ENCODE assay signal across 9 mouse cellular contexts in genomic region chr14:33673350-33674087, GRCm38 (mm10).
DNase-seq lines count a peak whose midpoint lies in the region; ATAC-seq and TF ChIP-seq lines count a peak whose summit lies in the region.
"Had no signal": no experiment of that assay in that cellular context is flagged by ENCODE, and none has a peak within 500 bp of the region (broad histone marks: within the 10 kb centered on the region; RNA-seq: fewer than 3 reads in every experiment).

No protein-coding gene starts in this region.

- DNase-seq in heart, adult 18-20 months, result peak; percentile 56 to 77
- no peak for DNase-seq in heart, embryonic 10.5 days (ENCODE audit: low spot score)
- DNase-seq in frontal cortex, postnatal 25 days (ENCODE audit: low spot score in 2 of 2), result peak; percentile 36 to 43
- peak; percentile 31 to 64 for DNase-seq in layer of hippocampus, postnatal 25 days (ENCODE audit: extremely low spot score in 1 of 2, low spot score in 1 of 2)
- DNase-seq in retina, embryonic 14.5 days (ENCODE audit: low spot score), result peak; percentile 69

- H3K27me3 ChIP-seq in heart, embryonic 10.5 days (ENCODE audit: insufficient read depth, poor library complexity, severe bottlenecking), result peaks cover 48% of the 10 kb centered on the region
- H3K27me3 ChIP-seq in C2C12 (ENCODE audit: control insufficient read depth, insufficient read depth, insufficient read length), result no peaks in the 10 kb centered on the region
- no peaks in the 10 kb centered on the region for H3K27me3 ChIP-seq in midbrain, embryonic 15.5 days (replicated peaks)

- H3K27ac ChIP-seq in heart, embryonic 10.5 days, result no peak overlapping the region
- H3K27ac ChIP-seq in midbrain, embryonic 15.5 days, result no peak overlapping the region
- H3K27ac ChIP-seq: heart, embryonic 15.5 days had no signal

- H3K4me3 ChIP-seq in heart, embryonic 10.5 days, result no peak overlapping the region
- no peak overlapping the region for H3K4me3 ChIP-seq in C2C12 (ENCODE audit: insufficient read depth, poor library complexity, severe bottlenecking)
- H3K4me3 ChIP-seq in midbrain, embryonic 15.5 days, result no peak overlapping the region
- H3K4me3 ChIP-seq: heart, embryonic 15.5 days had no signal

- peak; percentile 23 for TF ChIP-seq CTCF in C2C12 (IDR thresholded peaks at IDR 0.05; ENCODE audit: control insufficient read depth, insufficient read depth, insufficient read length)

- no peak overlapping the region for H3K4me2 ChIP-seq in midbrain, embryonic 15.5 days
- H3K4me2 ChIP-seq: heart, embryonic 15.5 days had no signal

- no peaks in the 10 kb centered on the region for H3K79me2 ChIP-seq in C2C12 (ENCODE audit: control insufficient read depth, insufficient read depth)

- H3K4me1 ChIP-seq in heart, embryonic 10.5 days, result no peaks in the 10 kb centered on the region
- no peaks in the 10 kb centered on the region for H3K4me1 ChIP-seq in midbrain, embryonic 15.5 days
- H3K4me1 ChIP-seq: heart, embryonic 15.5 days had no signal

- H3K9me3 ChIP-seq in heart, embryonic 10.5 days, result no peaks in the 10 kb centered on the region
- no peaks in the 10 kb centered on the region for H3K9me3 ChIP-seq in midbrain, embryonic 15.5 days
- H3K9me3 ChIP-seq: heart, embryonic 15.5 days had no signal

- no peak overlapping the region for H3ac ChIP-seq in C2C12 (ENCODE audit: control insufficient read depth, insufficient read length, low read depth)

- H3K79me3 ChIP-seq in C2C12 (ENCODE audit: low read depth), result no peaks in the 10 kb centered on the region

- peak; percentile 50; the same call in 1 of the 2 replicates for ATAC-seq in cerebellum, adult (ENCODE audit: insufficient number of reproducible peaks, low FRiP score, low TSS enrichment)
- ATAC-seq in midbrain, embryonic 15.5 days (replicated peaks), result no peak

- no peaks in the 10 kb centered on the region for H3K36me3 ChIP-seq in heart, embryonic 10.5 days
- no peaks in the 10 kb centered on the region for H3K36me3 ChIP-seq in C2C12 (ENCODE audit: control insufficient read depth, insufficient read depth)
- H3K36me3 ChIP-seq in midbrain, embryonic 15.5 days (replicated peaks), result no peaks in the 10 kb centered on the region
- H3K36me3 ChIP-seq: heart, embryonic 15.5 days had no signal

- H3K9ac ChIP-seq in midbrain, embryonic 15.5 days, result no peak overlapping the region
- H3K9ac ChIP-seq: heart, embryonic 15.5 days had no signal

- WGBS in heart, embryonic 10.5 days, result 73% methylated on average over 5 of the region's 5 CpGs
- WGBS in midbrain, embryonic 15.5 days, result 75% methylated on average over 5 of the region's 5 CpGs

TF ChIP-seq in C2C12, 6 proteins besides CTCF, POLR2A, EP300 and RAD21:
- TF ChIP-seq MYOD1 (IDR thresholded peaks at IDR 0.05; ENCODE audit: control insufficient read depth, insufficient read length, low read depth) (no peak), FOSL1 (IDR thresholded peaks at IDR 0.05; ENCODE audit: insufficient read depth, low read length, poor library complexity, severe bottlenecking) (no peak), CEBPB (IDR thresholded peaks at IDR 0.05; ENCODE audit: low read depth) (no peak), USF1 (IDR thresholded peaks at IDR 0.05; ENCODE audit: low read depth) (no peak), MAX (IDR thresholded peaks at IDR 0.05) (no peak), MYOG (IDR thresholded peaks at IDR 0.05; ENCODE audit: control insufficient read depth, extremely low read depth, insufficient read length) (no peak)
